Mouse (Mus musculus) kidney, adult 8-10 months (tissue): Measurements from ENCODE around the gene Agtrap.
"Not testable (repeated sequence)": the region's sequence is repeated elsewhere in the genome, so short reads cannot be mapped to it uniquely, and the experiment has no call there.

Experiments used
- DNase-seq, 2 experiments: peaks; one replicate each; pipeline ENCODE4 v3.0.0; 2022

The Agtrap gene

DNA sequence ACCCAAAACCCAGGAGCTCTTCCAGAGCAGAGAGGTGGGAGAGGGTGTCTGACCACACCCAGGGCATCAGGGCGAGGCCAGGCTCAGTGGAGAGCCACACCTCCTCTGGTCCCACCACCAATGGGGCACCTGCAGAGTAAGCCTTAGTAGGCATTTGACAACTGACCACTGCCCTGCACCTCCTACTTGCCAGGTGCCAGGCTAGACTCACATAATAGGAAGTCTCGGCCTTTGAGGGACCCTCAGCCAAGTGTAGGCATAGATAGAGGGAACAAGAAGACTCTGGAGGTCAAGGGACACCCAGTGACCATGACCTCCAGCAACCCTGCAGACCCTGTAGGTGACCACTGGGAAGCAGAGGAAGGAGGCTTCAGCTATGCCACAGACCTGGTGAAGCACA, 43.7 kb downstream of the Agtrap start:
- DNase-seq = no peak

DNA sequence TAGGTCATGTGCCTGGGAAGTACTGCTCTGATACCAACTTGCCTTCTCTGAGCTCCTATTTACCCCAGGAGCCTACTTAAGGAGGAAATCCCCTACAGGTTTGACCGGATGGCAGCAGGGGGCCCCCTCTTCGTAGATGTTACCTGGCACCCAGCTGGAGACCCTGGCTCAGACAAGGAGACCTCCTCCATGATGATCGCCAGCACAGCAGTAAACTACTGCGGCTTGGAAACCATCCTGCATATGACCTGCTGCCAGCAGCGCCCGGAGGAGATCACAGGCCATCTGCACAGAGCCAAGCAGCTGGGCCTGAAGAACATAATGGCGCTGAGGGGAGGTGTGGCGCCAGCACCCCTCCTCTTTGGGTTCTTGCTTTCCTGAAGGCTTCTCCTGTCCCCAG, 44.5 kb downstream of the Agtrap start:
- not testable (repeated sequence) for DNase-seq

DNA sequence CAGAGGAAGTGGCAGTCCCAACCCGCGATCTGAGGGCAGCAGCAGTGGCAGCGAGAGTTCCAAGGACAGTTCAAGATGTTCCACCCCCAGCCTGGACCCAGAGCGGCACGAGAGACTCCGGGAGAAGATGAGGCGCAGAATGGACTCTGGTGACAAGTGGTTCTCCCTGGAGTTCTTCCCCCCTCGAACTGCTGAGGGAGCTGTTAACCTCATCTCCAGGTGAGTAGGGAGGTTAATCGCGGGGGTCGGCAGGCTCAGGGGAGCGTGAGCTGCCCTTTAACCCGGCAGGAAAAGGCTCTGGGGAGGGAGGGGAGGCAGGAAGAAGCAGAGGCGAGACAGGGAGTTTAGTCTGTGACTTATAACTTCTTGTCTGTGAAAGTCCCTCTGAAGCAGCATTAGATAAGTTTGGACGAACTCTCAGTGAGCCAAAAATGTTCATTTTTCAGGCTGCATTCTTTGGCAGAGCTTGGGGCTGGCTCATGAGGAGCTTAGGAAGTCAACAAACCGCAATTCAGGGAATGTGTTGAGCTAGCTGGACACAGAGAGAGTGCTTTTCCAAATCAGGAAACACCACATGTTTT, 46.1 kb downstream of the Agtrap start:
- DNase-seq = peak; percentile 29 to 50

DNA sequence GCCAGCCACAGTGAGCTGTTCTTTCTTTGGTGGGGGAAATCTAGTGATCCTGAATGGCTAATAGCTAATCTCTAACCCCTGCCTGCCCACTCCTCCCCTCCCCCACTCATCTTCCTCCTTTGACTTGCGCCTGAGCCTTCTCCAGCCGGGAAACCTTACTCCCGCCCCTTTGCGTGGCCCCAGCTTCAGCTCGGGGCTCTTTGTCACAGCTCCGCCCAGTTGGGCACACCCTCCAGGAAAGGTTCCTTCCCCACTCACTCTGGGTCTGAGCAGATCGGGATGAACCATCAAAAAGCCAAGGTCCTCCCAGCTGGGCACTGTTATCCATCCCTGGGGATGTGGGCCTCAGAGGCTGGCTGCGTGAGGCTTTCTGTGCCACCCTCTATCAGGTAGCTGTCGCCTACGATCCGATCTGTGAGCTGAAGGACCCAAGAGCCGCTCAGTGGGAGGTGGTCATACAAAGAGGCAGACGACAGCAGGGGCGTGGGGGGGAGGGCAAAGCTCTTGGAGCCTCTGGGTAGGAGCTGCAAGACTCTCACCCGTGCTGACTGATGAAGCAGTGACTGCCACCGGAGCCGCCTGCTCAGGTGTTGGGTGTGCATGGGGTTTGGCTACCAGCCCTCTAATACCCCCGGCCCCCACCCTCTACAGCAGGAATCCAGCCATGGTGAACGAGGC, 46.8 kb downstream of the Agtrap start:
- peak; percentile 77 to 78 for DNase-seq

DNA sequence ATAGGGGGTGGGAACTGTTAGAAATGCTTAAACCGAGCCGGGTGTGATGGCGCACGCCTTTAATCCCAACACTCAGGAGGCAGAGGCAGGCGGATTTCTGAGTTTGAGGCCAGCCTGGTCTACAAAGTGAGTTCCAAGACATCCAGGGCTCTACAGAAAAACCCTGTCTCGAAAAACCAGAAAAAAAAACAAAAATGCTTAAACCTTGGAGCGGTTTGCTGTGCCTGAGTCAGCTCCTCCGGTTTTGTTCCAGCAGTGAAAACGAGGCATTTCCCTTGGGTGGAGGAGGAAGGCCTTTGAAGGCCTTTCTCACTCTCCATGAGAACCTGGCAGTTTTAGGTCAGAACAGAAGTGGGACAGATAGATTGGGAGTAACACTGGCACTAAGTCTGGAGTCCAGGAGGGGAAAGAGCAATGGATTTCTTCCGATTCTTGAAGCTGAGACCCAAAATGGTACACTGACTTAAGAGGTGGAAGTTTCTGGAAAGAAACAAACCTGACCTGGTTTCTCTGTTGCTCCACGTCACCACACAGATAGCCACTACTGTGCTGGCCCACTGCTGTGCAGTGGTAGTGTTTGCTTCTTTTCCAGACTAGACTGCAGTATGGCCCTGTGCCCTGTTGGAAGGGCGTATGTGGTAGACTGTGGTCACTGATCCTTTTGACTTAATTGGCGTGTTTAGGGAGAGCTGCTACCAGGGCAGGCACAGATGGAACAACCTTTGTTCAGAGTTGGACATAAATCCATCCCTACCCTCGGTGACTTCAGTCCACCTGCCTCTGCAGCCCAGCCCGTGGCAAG, 47.6 kb downstream of the Agtrap start:
- DNase-seq = peak in 1 of 2 experiments; percentile 43

DNA sequence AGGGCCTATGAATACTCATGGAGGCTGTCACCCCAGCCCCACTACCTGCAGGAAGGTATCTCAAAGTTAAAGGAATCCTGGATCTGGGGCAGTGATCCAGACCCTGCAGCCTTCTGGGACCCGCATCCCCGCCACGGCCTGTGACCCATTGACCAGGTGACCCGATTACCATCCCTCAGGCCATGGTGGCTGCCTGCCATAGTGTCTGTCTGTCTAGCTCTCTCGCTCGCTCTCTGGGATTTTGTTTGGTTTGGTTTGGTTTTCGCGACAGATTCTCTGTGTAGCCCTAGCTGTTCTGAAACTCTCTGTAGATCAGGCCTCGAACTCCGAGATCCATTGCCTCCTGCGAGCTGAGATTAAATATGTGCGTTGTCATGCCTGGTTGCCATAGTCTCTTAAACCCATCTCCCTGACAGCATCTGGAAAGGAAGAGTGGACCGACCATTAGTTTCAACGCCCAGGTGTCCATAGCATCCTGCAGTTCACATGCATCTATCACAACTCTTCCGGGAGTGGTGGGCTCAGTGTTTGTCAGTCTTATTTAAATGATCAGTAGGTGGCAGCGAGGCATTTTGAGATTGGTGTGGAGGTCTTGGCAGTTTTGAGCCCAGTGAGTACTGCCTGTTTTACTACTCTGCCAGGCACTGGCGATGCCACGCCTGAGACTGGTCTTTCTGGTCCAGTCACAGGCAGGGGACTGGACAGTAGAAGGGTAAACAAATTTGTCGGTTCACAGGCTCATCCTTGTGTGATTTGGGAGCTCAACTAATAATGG, 48.4 kb downstream of the Agtrap start:
- DNase-seq = no peak

DNA sequence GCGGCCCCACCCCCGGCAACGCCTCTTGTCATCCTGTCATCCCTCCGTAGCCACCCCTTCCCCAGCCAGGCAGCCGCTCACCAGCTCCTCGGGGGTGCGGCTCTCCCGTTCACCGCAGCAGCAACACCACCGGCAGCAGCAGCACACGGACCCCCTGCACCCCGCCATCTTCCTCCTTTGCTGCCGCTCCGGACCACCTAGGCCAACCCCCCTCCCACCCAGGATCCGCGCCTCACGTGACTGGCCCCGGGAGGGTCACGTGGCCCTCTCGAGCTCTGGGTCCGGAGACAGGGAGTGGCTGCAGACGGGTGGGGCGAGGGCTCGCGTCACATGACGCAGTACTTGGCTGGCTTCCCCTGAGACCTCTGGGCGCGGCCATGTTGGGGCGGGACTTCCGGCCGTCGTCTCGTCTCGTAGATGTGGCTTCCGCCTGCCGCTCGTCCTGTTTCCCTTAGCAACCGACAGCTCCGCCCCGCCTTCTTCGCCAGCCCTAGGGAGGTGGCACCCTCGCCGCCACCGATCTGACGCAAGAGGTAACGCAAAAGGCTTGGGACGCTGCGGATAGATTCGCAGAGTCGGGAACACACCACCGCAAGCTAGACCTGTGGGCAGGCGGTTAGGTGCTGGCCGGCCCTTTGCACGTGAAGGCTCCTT, 49.1 kb downstream of the Agtrap start, which contains the start of the genes Clcn6 and Mthfr:
Gene Clcn6, minus strand, starts transcription at position 222 of the 654 bp plus-strand sequence.
Gene Mthfr, plus strand, starts transcription at position 478 of the 654 bp plus-strand sequence.
- DNase-seq = peak; percentile 99

DNA sequence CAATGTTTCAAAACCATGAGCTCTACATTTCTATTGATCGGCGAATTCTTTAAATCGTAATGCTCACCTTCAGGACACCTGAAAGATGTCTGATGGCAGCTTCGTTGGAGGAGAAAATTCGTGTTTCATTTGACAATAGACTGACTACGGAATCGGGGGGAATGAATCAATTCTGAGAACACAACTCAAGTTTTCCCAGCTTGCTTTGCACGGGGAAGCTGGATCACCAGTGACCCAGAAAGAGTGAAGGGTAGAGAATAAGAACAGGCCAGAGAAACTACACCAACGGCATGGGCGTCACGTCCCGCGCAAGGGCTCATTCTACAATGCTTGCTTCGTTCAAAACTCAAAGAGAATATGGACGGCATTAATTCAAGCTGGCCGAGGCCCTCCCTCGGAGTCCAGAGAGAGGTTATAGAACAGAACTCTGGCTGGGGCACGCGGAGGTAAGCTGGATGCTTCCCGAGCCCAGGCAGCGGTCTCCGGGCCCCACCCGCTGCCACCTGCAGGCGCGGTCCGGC, 49.7 kb downstream of the Agtrap start:
- DNase-seq = no peak

DNA sequence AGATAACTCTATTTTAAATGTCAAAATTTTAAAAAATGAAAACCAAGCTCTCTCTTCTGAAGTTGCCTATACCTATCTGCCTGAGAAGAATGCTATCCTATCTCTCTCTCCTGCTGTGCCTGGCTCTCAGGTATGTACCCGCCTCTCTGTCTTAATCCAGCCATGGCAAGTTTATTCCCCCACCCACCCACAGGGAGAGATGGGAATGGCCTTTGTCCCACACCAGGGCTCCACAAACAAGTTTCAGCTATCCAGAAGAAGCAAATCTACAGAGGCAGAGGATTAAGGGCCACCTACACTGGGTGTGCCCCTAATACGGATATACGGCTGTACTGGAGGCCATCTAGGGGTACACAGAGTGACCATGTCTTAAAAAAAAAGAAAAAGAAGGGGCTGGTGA, 52.4 kb downstream of the Agtrap start:
- DNase-seq = peak in 1 of 2 experiments; percentile 45

DNA sequence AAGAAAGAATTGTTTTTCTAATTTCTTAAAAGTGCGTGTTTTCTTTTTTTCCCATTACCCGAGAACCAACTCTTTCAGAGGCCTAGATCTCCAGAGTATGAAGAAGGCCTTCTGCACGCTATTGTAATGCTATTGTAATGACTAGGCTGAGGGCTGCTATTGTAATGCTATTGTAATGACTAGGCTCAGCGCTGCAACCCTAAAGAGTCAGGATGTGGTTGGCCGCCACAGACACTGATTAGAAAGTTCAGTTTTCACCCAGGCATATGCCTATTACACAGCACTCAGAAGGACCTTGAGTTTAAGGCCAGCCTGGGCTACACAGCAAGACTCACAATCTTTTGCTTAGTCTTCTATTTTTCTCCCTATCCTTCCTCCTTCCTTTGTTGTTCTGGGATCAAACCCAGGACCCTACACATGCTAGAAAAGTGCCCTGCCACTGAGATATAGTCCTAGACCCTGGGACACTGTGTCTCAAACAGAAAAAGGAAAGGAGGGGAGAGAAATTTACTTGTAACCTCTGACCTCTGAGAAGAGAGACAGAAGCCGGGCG, 53.9 kb downstream of the Agtrap start:
- DNase-seq = no peak

DNA sequence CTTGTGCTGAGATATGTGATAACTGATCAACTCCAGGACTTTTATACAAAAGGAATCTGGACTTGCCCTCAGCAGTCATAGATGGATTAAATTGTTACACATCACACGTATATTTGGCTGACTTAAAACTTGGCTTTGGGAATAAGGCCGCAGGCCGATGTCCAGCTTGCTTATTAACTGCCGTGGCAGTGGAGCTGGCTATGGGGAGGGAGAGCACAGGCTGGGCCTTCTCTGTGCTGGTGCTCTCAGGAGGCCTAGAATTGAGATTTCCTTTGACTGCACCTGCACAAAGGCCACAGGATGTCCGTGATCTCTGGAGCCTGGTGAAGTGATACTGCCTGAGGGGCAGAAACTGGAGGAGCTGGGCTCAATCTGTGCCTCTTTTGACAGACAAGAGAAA, 57.3 kb downstream of the Agtrap start:
- DNase-seq = peak; percentile 76 to 84

DNA sequence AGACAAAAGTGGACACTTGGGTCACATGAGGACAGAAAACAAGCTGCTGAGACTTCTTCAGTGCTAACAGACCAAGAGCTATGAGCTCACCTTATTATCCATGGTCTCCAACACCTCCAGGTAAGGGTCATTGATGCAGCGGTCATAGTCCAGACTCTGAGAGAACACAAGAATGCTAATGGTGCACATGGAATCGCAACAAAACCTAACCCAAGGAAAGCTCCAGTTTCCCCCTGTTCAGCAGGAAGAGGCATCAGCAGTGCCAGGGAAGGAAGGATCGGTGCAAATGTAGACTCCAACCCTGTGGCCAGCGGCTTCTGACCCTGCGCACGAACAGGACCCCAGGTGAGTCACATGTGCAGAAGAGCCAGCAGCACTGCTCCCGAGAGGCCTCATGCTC, 58.5 kb downstream of the Agtrap start:
- peak; percentile 53 to 60 for DNase-seq
